Mouse (Mus musculus) cerebellum, postnatal 25 days (tissue): ENCODE results near the gene Olfr854.

Experiments used
- DNase-seq, 2 experiments: peaks; one replicate each; pipeline ENCODE4 v3.0.0; 2021; ENCODE audit warnings: mixed read lengths in 2 of 2

Olfr854 gene

GRCm38 (mm10) chr9:19567282-19567681, at the start of gene Olfr854:
Olfr854 (minus strand) TSS chr9:19567382.
- DNase-seq: no peak

- no peak for DNase-seq
Measured at GRCm38 (mm10) chr9:19582317-19582716, 15.1 kb upstream of the Olfr854 start, which contains the start of gene Olfr855. Olfr855 (plus strand) TSS chr9:19582617.

- no peak for DNase-seq
Measured at GRCm38 (mm10) chr9:19540976-19541375, 26.2 kb downstream of the Olfr854 start, which contains the start of gene Olfr853. Olfr853 (minus strand) TSS chr9:19541076.
